Mouse (Mus musculus) testis, adult 2 months (tissue): ENCODE results near the gene Cyth3. TPM values are rescaled to one million over a fixed set of nuclear protein-coding genes. Genes with fewer than 3 reads are reported as not detected.

ENCODE experiments used
- H3K27ac ChIP-seq: fragments of 200-500 bp; 2 replicates; pipeline ENCODE4 v1.5.1; 2012; ENCODE audit warnings: low read depth, low read length; ENCODE audit not compliant: control insufficient read depth, insufficient read depth
- H3K27me3 ChIP-seq: fragments of 200-500 bp; 2 replicates; pipeline ENCODE4 v1.6.1; 2012; ENCODE audit warnings: mild to moderate bottlenecking, low read length, moderate library complexity; ENCODE audit not compliant: control insufficient read depth, insufficient read depth
- H3K36me3 ChIP-seq: fragments of 200-500 bp; 2 replicates; pipeline ENCODE4 v1.6.1; 2012; ENCODE audit warnings: mild to moderate bottlenecking, low read length; ENCODE audit not compliant: control insufficient read depth, insufficient read depth
- H3K4me1 ChIP-seq: fragments of 200-500 bp; 2 replicates; pipeline ENCODE4 v1.6.1; 2012; ENCODE audit warnings: low read length; ENCODE audit not compliant: control insufficient read depth, insufficient read depth
- H3K4me3 ChIP-seq: fragments of 200-500 bp; 2 replicates; pipeline ENCODE4 v1.5.1; 2012; ENCODE audit warnings: low read depth, mild to moderate bottlenecking, low read length, moderate library complexity, mixed read lengths; ENCODE audit not compliant: control insufficient read depth
- CTCF ChIP-seq: fragments of 200-500 bp; IDR thresholded peaks from 2 replicates; pipeline ENCODE4 v1.5.1; 2012; ENCODE audit warnings: low read depth, mild to moderate bottlenecking, inconsistent platforms, low read length, moderate library complexity; ENCODE audit not compliant: control insufficient read depth, insufficient read depth, insufficient replicate concordance
- POLR2A ChIP-seq: fragments of 200-500 bp; IDR thresholded peaks from 2 replicates; pipeline ENCODE4 v1.6.1; 2012; ENCODE audit warnings: low read depth, mild to moderate bottlenecking, inconsistent platforms, low read length, moderate library complexity; ENCODE audit not compliant: control insufficient read depth
- polyA plus RNA-seq: library from polyadenylated mRNA; depleted of rRNA; stranded (reverse); fragments of >200 nt; gene quantifications from 2 replicates; pipeline ENCODE4 v1.2.3, GENCODE M21; 2012

Gene Cyth3
- polyA plus RNA-seq, 1 experiment = 24.0 TPM

DNA sequence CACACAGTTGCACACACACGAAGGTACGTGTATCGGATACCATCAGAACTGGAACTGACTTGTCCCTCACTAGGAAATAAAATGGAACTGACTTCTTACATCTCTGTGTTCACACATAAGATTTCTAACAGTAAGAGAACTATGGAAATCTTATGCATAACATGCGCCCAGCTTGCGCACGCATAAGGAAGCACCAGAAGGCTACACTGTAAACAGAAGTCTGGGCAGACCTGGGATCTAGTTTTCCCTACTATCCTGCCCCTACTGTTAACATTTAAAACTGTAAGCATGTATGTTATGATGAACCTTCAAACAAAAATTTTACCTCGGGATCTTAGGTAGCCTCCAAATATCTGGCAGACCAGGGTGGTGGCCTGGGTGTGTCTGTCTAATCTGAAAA lies 99.7 kb downstream of the Cyth3 start:
- Histone ChIP-seq H3K4me1 (no peaks in the 10 kb centered on the region), H3K27ac (no peak overlapping the region), H3K4me3 (no peak overlapping the region), H3K36me3 (peaks cover 3% of the 10 kb centered on the region), H3K27me3 (no peaks in the 10 kb centered on the region)
- no peak for TF ChIP-seq CTCF
- TF ChIP-seq POLR2A = no peak

- Histone ChIP-seq H3K4me3 (peak overlapping the region; percentile 42; the same call in 1 of the 2 replicates), H3K27me3 (no peaks in the 10 kb centered on the region), H3K4me1 (peaks cover 8% of the 10 kb centered on the region; the same call in 1 of the 2 replicates), H3K36me3 (no peaks in the 10 kb centered on the region), H3K27ac (no peak overlapping the region)
- TF ChIP-seq CTCF (no peak), POLR2A (no peak)
These were observed 108.7 kb downstream of the Cyth3 start for GRCm38 (mm10) chr5:143730915-143731314.

DNA sequence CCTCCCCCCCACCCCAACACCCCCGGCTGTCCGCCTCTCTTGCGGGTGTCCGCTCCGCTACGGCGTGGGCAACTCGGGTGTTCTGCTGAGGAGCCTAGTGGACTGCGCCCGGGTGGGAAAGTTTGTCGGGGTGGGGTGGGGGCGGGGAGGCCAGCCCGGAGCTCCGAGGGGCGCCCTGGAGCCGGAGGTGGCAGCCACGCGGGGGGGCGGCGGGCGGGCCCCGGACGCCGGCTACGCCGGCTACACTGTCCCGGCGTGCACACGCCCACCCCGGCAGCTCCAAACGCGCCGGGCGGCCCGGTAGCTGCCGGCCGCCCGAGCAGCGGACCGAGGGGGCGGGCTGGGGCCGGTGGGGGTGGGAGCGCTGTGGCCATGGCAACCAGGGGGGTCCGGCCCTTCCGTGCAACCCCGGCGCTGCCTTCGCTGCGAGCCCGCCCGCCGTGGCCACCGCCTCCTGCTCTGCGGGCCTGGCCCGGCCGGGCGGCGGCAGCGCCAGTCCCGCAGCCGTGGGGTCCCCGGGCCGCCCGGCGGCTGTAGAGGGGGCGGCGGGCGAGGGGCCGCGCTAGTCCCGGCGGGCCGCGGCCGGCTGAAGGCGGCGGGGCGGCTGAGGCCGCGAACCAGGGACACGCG lies 109.4 kb downstream of the Cyth3 start:
- H3K36me3 ChIP-seq = no peaks in the 10 kb centered on the region
- H3K27me3 ChIP-seq = no peaks in the 10 kb centered on the region
- TF ChIP-seq POLR2A (no peak), CTCF (no peak)
- peak overlapping the region; percentile 80 for H3K27ac ChIP-seq
- H3K4me1 ChIP-seq = peaks cover 8% of the 10 kb centered on the region; the same call in 1 of the 2 replicates
- peak overlapping the region; percentile 99 for H3K4me3 ChIP-seq

- Histone ChIP-seq H3K36me3 (no peaks in the 10 kb centered on the region), H3K4me3 (peak within 1 kb of the TSS; percentile 99), H3K27me3 (no peaks in the 10 kb centered on the region), H3K27ac (peak within 1 kb of the TSS; percentile 100), H3K4me1 (peaks cover 8% of the 10 kb centered on the region; the same call in 1 of the 2 replicates)
- TF ChIP-seq CTCF (peak; percentile 37; the same call in 1 of the 2 replicates), POLR2A (peak; percentile 96)
These were observed 110.1 kb downstream of the Cyth3 start, which contains the start of gene Usp42 for GRCm38 (mm10) chr5:143732180-143732891. Gene Usp42, minus strand, starts transcription at chr5:143732280.

DNA sequence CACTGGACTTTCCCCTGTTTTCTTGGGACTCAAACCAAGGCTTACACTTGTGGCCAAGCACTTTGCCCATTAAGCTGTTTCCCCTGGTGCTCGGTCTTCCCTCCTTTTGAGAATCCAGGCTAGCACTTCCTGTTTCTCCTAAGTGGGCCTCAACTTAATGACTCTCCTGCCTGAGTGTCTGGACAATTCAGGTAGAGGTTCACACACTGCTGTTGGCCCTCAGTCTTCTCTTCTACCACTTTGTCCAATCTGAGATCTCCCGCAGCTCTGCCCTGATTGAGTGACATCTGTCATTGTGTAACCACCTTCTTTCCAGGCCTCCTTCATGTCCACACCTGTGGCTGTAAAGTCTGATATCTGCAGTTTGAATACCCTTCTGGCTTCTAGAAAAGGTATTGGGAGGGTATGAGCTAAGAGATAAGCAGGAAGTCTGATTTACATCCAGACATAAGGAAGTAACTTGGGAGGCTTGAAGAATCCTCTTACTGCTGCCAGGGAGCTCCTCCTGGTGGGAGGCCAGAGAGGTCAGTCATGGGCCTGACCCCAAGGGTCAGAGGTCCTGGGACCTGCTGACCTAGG lies 127.5 kb downstream of the Cyth3 start:
- TF ChIP-seq CTCF (no peak), POLR2A (no peak)
- Histone ChIP-seq H3K4me1 (no peaks in the 10 kb centered on the region; the same call in 1 of the 2 replicates), H3K27me3 (no peaks in the 10 kb centered on the region), H3K36me3 (no peaks in the 10 kb centered on the region), H3K4me3 (no peak overlapping the region), H3K27ac (no peak overlapping the region)

DNA sequence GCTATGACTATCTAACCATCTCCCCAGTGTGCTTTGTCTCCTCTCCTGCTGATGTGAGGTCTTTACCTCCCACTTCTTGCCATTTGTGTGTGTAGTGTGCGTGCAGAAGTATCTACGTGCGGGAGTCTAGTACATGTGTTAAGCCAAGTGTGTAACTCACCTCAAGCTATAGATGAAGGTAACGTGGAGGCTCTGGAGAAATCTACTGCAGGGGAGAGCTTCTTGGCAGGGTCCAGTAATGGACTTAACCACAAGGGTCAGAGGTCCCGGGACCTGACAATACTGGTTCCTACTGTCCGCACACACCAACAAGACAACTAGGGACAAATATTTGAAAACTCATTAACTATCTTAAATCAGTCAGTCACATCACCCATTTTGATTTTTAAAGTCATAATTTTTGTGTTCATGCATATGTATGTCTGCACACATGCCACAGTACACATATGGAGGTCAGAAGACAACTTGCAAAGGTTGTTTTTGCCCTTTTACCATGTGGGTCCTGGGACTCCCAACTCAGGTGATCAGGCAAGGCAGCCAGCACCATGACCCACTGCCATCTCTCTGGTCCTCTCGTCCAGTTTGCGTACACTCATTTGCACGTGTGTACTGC lies 133.4 kb downstream of the Cyth3 start:
- Histone ChIP-seq H3K27ac (no peak overlapping the region), H3K27me3 (no peaks in the 10 kb centered on the region), H3K4me1 (peaks cover 5% of the 10 kb centered on the region), H3K4me3 (peak overlapping the region; percentile 7), H3K36me3 (peaks cover 6% of the 10 kb centered on the region)
- TF ChIP-seq POLR2A = no peak
- TF ChIP-seq CTCF = no peak

DNA sequence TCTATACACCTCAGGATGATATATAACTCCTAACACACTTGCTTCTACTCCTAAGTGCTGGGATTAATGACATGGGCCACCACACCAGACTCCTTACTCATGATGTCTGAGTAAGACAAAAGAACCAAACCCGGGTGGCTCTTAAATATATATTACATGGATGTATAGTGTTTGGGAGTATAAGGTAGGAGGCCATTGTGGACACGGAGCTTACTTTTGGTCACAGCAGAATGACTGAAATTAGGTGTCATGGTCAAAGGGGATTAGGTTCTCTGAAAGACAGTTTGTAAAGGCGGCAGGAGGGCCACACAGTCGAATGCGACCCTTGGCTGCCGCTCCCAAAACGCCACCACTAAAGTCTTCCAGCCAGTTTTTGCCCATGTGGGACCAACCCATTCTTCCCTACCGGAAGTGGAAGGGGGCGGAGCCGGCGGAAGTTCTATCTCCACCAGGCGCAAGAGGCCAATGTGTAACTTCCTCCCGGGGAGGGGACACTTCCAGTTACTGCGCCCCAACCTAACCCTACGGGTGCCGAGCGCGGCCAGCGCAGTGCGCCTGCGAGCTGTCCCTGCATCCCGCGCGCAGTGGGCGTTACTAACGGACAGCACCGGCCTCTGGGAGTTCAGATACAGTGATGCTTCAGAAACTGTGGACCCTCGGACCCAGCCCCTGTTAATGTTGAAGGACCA lies 135.7 kb downstream of the Cyth3 start:
- H3K4me1 ChIP-seq = peaks cover 5% of the 10 kb centered on the region
- H3K27ac ChIP-seq = peak overlapping the region; percentile 96
- H3K27me3 ChIP-seq = no peaks in the 10 kb centered on the region
- H3K4me3 ChIP-seq = peak overlapping the region; percentile 90
- TF ChIP-seq POLR2A = peak; percentile 92
- no peak for TF ChIP-seq CTCF
- peaks cover 6% of the 10 kb centered on the region for H3K36me3 ChIP-seq
